Mouse (Mus musculus): ENCODE measurements at regions not wholly inside any gene's neighbourhood (a gene's known extent, or its start where the extent isn't known, plus 50 kb on each side); places are given as distances from the start of the nearest gene placed in this dataset.

GRCm38 (mm10) chr9:63087195-63087594 is 61.6 kb downstream of the Skor1 start:
- H3K4me1 ChIP-seq (ENCODE audit: control insufficient read depth, insufficient read depth, low read length) = peaks cover 3% of the 10 kb centered on the region; the same call in 1 of the 2 replicates
- H3K4me3 ChIP-seq (ENCODE audit: insufficient read depth, low read length) = no peak overlapping the region
- H3K27ac ChIP-seq (ENCODE audit: insufficient read depth, low read length) = no peak overlapping the region
- no peak for TF ChIP-seq CTCF (IDR thresholded peaks at IDR 0.05; ENCODE audit: extremely low read depth, insufficient read depth, low read length)
- no peak for TF ChIP-seq POLR2A (IDR thresholded peaks at IDR 0.05; ENCODE audit: extremely low read depth, insufficient read depth, low read length)

GRCm38 (mm10) chr9:63086671-63087070 is 62.1 kb downstream of the Skor1 start:
- H3K4me1 ChIP-seq (ENCODE audit: control insufficient read depth, insufficient read depth, low read length) = peaks cover 3% of the 10 kb centered on the region; the same call in 1 of the 2 replicates
- TF ChIP-seq POLR2A (IDR thresholded peaks at IDR 0.05; ENCODE audit: extremely low read depth, insufficient read depth, low read length) = no peak
- no peak for TF ChIP-seq CTCF (IDR thresholded peaks at IDR 0.05; ENCODE audit: extremely low read depth, insufficient read depth, low read length)
- no peak overlapping the region for H3K27ac ChIP-seq (ENCODE audit: insufficient read depth, low read length)
- H3K4me3 ChIP-seq (ENCODE audit: insufficient read depth, low read length) = no peak overlapping the region

GRCm38 (mm10) chr9:63082830-63083229 is 65.9 kb downstream of the Skor1 start:
- no peak overlapping the region for H3K27ac ChIP-seq (ENCODE audit: insufficient read depth, low read length)
- no peak overlapping the region for H3K4me3 ChIP-seq (ENCODE audit: insufficient read depth, low read length)

GRCm38 (mm10) chr9:63082311-63082710 is 66.5 kb downstream of the Skor1 start:
- no peak overlapping the region for H3K27ac ChIP-seq (ENCODE audit: insufficient read depth, low read length)
- TF ChIP-seq POLR2A (IDR thresholded peaks at IDR 0.05; ENCODE audit: extremely low read depth, insufficient read depth, low read length) = no peak
- no peak for TF ChIP-seq CTCF (IDR thresholded peaks at IDR 0.05; ENCODE audit: extremely low read depth, insufficient read depth, low read length)
- H3K4me1 ChIP-seq (ENCODE audit: control insufficient read depth, insufficient read depth, low read length) = no peaks in the 10 kb centered on the region
- H3K4me3 ChIP-seq (ENCODE audit: insufficient read depth, low read length) = no peak overlapping the region

More at GRCm38 (mm10) chr9:63082830-63083229, 65.9 kb downstream of the Skor1 start:
- H3K4me1 ChIP-seq (ENCODE audit: control insufficient read depth, insufficient read depth, low read length) = no peaks in the 10 kb centered on the region
- no peak for TF ChIP-seq POLR2A (IDR thresholded peaks at IDR 0.05; ENCODE audit: extremely low read depth, insufficient read depth, low read length)
- no peak for TF ChIP-seq CTCF (IDR thresholded peaks at IDR 0.05; ENCODE audit: extremely low read depth, insufficient read depth, low read length)

GRCm38 (mm10) chr9:63080406-63080805 is 68.4 kb downstream of the Skor1 start:
- Histone ChIP-seq H3K4me3 (ENCODE audit: insufficient read depth, low read length) (no peak overlapping the region), H3K27ac (ENCODE audit: insufficient read depth, low read length) (no peak overlapping the region), H3K4me1 (ENCODE audit: control insufficient read depth, insufficient read depth, low read length) (no peaks in the 10 kb centered on the region)
- TF ChIP-seq POLR2A (IDR thresholded peaks at IDR 0.05; ENCODE audit: extremely low read depth, insufficient read depth, low read length) (no peak), CTCF (IDR thresholded peaks at IDR 0.05; ENCODE audit: extremely low read depth, insufficient read depth, low read length) (no peak)

- TF ChIP-seq POLR2A (IDR thresholded peaks at IDR 0.05; ENCODE audit: extremely low read depth, insufficient read depth, low read length) (no peak), CTCF (IDR thresholded peaks at IDR 0.05; ENCODE audit: extremely low read depth, insufficient read depth, low read length) (no peak)
- no peak overlapping the region for H3K27ac ChIP-seq (ENCODE audit: insufficient read depth, low read length)
- no peak overlapping the region for H3K4me3 ChIP-seq (ENCODE audit: insufficient read depth, low read length)
- no peaks in the 10 kb centered on the region for H3K4me1 ChIP-seq (ENCODE audit: control insufficient read depth, insufficient read depth, low read length)
Observed at GRCm38 (mm10) chr9:63075252-63075651, 73.5 kb downstream of the Skor1 start.

- Histone ChIP-seq H3K27ac (ENCODE audit: insufficient read depth, low read length) (no peak overlapping the region), H3K4me3 (ENCODE audit: insufficient read depth, low read length) (no peak overlapping the region), H3K4me1 (ENCODE audit: control insufficient read depth, insufficient read depth, low read length) (peaks cover 2% of the 10 kb centered on the region; the same call in 1 of the 2 replicates)
- TF ChIP-seq CTCF (IDR thresholded peaks at IDR 0.05; ENCODE audit: extremely low read depth, insufficient read depth, low read length) = no peak
- no peak for TF ChIP-seq POLR2A (IDR thresholded peaks at IDR 0.05; ENCODE audit: extremely low read depth, insufficient read depth, low read length)
Observed at GRCm38 (mm10) chr9:63074803-63075202, 74.0 kb downstream of the Skor1 start.

GRCm38 (mm10) chr9:63074023-63074750 is 74.6 kb downstream of the Skor1 start:
- Histone ChIP-seq H3K4me3 (ENCODE audit: insufficient read depth, low read length) (no peak overlapping the region), H3K27ac (ENCODE audit: insufficient read depth, low read length) (peak overlapping the region; percentile 49; the same call in 1 of the 2 replicates), H3K4me1 (ENCODE audit: control insufficient read depth, insufficient read depth, low read length) (peaks cover 4% of the 10 kb centered on the region; the same call in 1 of the 2 replicates)
- TF ChIP-seq CTCF (IDR thresholded peaks at IDR 0.05; ENCODE audit: extremely low read depth, insufficient read depth, low read length) (no peak), POLR2A (IDR thresholded peaks at IDR 0.05; ENCODE audit: extremely low read depth, insufficient read depth, low read length) (no peak)

GRCm38 (mm10) chr9:63071032-63071431 is 77.7 kb downstream of the Skor1 start:
- no peak for TF ChIP-seq POLR2A (IDR thresholded peaks at IDR 0.05; ENCODE audit: extremely low read depth, insufficient read depth, low read length)
- TF ChIP-seq CTCF (IDR thresholded peaks at IDR 0.05; ENCODE audit: extremely low read depth, insufficient read depth, low read length) = no peak
- H3K4me1 ChIP-seq (ENCODE audit: control insufficient read depth, insufficient read depth, low read length) = peaks cover 4% of the 10 kb centered on the region; the same call in 1 of the 2 replicates
- no peak overlapping the region for H3K4me3 ChIP-seq (ENCODE audit: insufficient read depth, low read length)
- no peak overlapping the region for H3K27ac ChIP-seq (ENCODE audit: insufficient read depth, low read length)

GRCm38 (mm10) chr9:63069919-63070318 is 78.8 kb downstream of the Skor1 start:
- H3K4me1 ChIP-seq (ENCODE audit: control insufficient read depth, insufficient read depth, low read length) = peaks cover 4% of the 10 kb centered on the region; the same call in 1 of the 2 replicates
- no peak overlapping the region for H3K4me3 ChIP-seq (ENCODE audit: insufficient read depth, low read length)
- H3K27ac ChIP-seq (ENCODE audit: insufficient read depth, low read length) = peak overlapping the region; percentile 67; the same call in 1 of the 2 replicates
- 0 out of 2 replicates have a peak, but pooled peaks have one; percentile 12 for TF ChIP-seq POLR2A (IDR thresholded peaks at IDR 0.05; ENCODE audit: extremely low read depth, insufficient read depth, low read length)
- TF ChIP-seq CTCF (IDR thresholded peaks at IDR 0.05; ENCODE audit: extremely low read depth, insufficient read depth, low read length) = no peak
